Mouse (Mus musculus): ENCODE data around the gene Afdn. TPM values are rescaled to one million over a fixed set of nuclear protein-coding genes. Genes with fewer than 3 reads are reported as not detected.
"Not testable (repeated sequence)": the region's sequence is repeated elsewhere in the genome, so short reads cannot be mapped to it uniquely, and the experiment has no call there.

Afdn gene
- polyA plus RNA-seq, 1 experiment from 2014 or later: 9.5 TPM

DNA sequence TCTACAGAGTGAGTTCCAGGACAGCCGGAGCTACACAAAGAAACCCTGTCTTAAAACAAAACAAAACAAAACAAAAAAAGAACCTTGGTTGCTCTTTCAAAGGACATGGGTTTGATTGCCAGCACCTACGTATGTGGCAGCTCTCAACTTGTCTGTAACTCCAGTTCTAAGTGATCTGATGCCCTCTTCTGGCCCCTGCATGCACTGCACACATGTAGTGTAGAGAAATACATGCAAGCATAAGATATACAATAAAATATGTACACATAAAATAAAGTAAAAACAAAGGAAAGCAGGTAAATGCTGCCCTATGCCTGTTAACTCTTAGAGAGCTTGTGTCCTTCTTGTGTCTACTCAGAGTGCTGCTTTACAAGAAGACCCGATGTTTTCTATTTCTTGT lies 8.9 kb downstream of the Afdn start:
- Histone ChIP-seq H3K9me3 (replicated peaks) (no peaks in the 10 kb centered on the region), H3K36me3 (replicated peaks) (no peaks in the 10 kb centered on the region), H3K4me3 (replicated peaks) (no peak overlapping the region), H3K27me3 (no peaks in the 10 kb centered on the region), H3K4me1 (replicated peaks) (no peaks in the 10 kb centered on the region), H3K9ac (no peak overlapping the region), H3K27ac (replicated peaks) (no peak overlapping the region), H3K4me2 (no peak overlapping the region)
- no peak for ATAC-seq (ENCODE audit: insufficient read depth)
- WGBS (ENCODE audit: insufficient replicate concordance): 65% methylated on average over 3 of the region's 3 CpGs

DNA sequence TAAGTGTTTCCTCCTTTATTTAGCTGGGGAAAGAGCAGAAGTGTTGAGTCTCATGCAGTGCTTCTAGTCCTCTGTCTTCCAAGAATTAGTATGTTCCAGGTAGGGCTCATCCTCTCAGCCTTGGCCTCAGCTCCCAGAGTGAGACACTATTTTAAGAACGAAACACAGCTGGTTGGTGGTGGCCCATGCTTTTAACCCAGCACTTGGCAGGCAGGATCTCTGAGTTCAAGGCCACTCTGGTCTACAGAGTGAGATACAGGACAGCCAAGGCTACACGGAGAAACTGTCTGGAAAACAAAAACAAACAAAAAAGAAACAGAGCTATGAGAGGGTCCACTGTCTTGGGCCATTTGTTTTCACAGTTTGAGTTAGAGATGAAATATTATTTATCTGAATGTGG lies 17.3 kb downstream of the Afdn start:
- Histone ChIP-seq H3K4me1 (replicated peaks) (no peaks in the 10 kb centered on the region), H3K9me3 (replicated peaks) (no peaks in the 10 kb centered on the region), H3K9ac (no peak overlapping the region), H3K4me3 (replicated peaks) (no peak overlapping the region), H3K27me3 (no peaks in the 10 kb centered on the region), H3K4me2 (no peak overlapping the region), H3K36me3 (replicated peaks) (no peaks in the 10 kb centered on the region), H3K27ac (replicated peaks) (no peak overlapping the region)
- no peak for ATAC-seq (ENCODE audit: insufficient read depth)
- WGBS (ENCODE audit: insufficient replicate concordance): 40% methylated on average over 2 of the region's 2 CpGs

DNA sequence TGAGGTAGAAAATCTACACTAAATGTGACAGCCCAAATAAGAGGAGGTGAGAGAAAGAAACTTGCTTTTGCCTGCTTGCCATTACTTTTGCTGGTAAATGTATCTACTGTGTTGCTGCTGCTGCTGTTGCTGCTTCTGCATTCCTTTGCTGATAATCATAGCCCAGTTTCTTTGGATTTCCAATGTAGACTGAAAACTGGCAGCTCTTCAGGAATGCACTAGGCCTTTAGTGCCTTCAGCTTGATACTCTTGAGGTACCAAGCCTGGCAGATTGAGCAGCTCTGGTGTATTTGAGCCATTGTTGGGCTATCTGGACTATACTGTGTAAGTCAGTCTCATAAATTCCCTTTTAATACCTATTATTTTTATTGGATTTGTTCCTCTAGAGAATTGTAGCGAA lies 18.5 kb downstream of the Afdn start:
- ATAC-seq (ENCODE audit: insufficient read depth): no peak
- no peaks in the 10 kb centered on the region for H3K9me3 ChIP-seq (replicated peaks)
- H3K27me3 ChIP-seq: no peaks in the 10 kb centered on the region
- no peak overlapping the region for H3K4me2 ChIP-seq
- no peaks in the 10 kb centered on the region for H3K36me3 ChIP-seq (replicated peaks)
- H3K9ac ChIP-seq: no peak overlapping the region
- no peak overlapping the region for H3K4me3 ChIP-seq (replicated peaks)
- H3K4me1 ChIP-seq (replicated peaks): no peaks in the 10 kb centered on the region
- H3K27ac ChIP-seq (replicated peaks): no peak overlapping the region
- 63% methylated on average over 1 of the region's 1 CpGs for WGBS (ENCODE audit: insufficient replicate concordance)

- Histone ChIP-seq H3K4me2 (no peak overlapping the region), H3K4me3 (replicated peaks) (no peak overlapping the region), H3K9ac (no peak overlapping the region), H3K4me1 (replicated peaks) (no peaks in the 10 kb centered on the region), H3K27ac (replicated peaks) (no peak overlapping the region), H3K27me3 (no peaks in the 10 kb centered on the region), H3K9me3 (replicated peaks) (no peaks in the 10 kb centered on the region), H3K36me3 (replicated peaks) (no peaks in the 10 kb centered on the region)
- WGBS (ENCODE audit: insufficient replicate concordance): 54% methylated on average over 5 of the region's 5 CpGs
- ATAC-seq (ENCODE audit: insufficient read depth): no peak
Measured at GRCm38 (mm10) chr17:13781948-13782347, 21.6 kb downstream of the Afdn start.

DNA sequence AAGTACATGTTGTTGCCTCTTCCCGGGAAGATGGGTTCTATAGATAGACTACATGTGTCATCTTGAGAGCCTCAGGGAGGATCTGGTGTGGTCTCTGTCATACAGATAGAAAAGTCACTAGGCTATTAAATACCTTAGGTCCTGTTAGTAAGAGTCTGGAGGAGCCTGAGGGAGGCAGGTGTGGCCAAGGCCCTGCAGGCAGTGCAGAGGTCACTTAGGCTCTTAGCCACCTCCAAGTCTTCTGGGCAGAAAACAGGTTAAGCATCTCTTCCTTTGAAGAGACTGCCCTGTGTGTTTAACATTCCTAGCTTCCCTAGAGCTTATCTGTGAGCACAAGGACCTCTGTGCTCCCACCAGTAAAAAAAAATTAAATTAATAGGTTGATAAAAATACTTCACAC lies 23.1 kb downstream of the Afdn start:
- ATAC-seq (ENCODE audit: insufficient read depth): no peak
- 64% methylated on average over 1 of the region's 1 CpGs for WGBS (ENCODE audit: insufficient replicate concordance)

DNA sequence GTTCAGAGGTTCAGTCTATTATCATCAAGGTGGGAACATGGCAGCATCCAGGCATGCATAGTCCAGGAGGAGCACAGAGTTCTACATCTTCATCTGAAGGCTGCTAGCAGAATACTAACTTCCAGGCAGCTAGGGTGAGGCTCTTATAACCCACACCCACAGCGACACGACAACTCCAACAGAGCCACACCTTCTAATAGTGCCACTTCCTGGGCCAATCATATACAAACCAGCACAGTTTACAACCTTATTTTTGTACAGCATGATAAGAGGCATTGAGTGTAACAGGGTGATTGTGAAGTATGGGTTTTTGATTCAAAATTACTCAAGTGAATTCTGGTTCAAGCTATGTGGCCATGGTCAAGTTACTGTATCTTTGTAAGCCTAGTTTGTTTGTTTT lies 29.7 kb downstream of the Afdn start:
- H3K9me3 ChIP-seq (replicated peaks); H3K27ac ChIP-seq (replicated peaks); H3K36me3 ChIP-seq (replicated peaks); ATAC-seq (ENCODE audit: insufficient read depth); H3K9ac ChIP-seq; H3K4me1 ChIP-seq (replicated peaks); H3K4me2 ChIP-seq; H3K4me3 ChIP-seq (replicated peaks); H3K27me3 ChIP-seq: not testable (repeated sequence)
- 60% methylated on average over 2 of the region's 2 CpGs for WGBS (ENCODE audit: insufficient replicate concordance)

More for the DNA sequence above, 23.1 kb downstream of the Afdn start:
- H3K27ac ChIP-seq (replicated peaks): no peak overlapping the region
- no peaks in the 10 kb centered on the region for H3K4me1 ChIP-seq (replicated peaks)
- no peak overlapping the region for H3K4me2 ChIP-seq
- no peaks in the 10 kb centered on the region for H3K36me3 ChIP-seq (replicated peaks)
- no peaks in the 10 kb centered on the region for H3K9me3 ChIP-seq (replicated peaks)
- H3K9ac ChIP-seq: no peak overlapping the region
- H3K4me3 ChIP-seq (replicated peaks): no peak overlapping the region
- H3K27me3 ChIP-seq: no peaks in the 10 kb centered on the region

DNA sequence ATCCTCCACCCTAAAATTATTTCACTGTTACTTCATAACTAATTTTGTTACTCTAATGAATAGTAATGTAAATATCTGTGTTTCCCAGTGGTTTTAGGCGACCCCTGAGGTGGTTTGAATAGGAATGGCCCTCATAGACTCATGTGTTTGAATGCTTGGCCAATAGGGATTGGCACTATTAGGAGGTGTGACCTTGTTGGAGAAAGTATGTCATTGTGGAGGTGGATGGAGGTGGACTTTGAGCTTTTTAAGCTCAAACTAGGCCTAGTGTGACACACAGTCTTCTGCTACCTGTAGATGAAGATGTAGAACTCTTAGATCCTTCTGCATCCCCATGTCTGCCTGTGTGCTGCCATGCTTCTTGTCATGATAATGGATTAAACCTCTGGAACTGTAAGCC lies 37.4 kb downstream of the Afdn start:
- Histone ChIP-seq H3K9ac (no peak overlapping the region), H3K27ac (replicated peaks) (no peak overlapping the region), H3K36me3 (replicated peaks) (no peaks in the 10 kb centered on the region), H3K4me3 (replicated peaks) (no peak overlapping the region), H3K4me2 (no peak overlapping the region), H3K4me1 (replicated peaks) (no peaks in the 10 kb centered on the region), H3K27me3 (no peaks in the 10 kb centered on the region), H3K9me3 (replicated peaks) (no peaks in the 10 kb centered on the region)
- ATAC-seq (ENCODE audit: insufficient read depth): no peak
- 31% methylated on average over 1 of the region's 1 CpGs for WGBS (ENCODE audit: insufficient replicate concordance)

DNA sequence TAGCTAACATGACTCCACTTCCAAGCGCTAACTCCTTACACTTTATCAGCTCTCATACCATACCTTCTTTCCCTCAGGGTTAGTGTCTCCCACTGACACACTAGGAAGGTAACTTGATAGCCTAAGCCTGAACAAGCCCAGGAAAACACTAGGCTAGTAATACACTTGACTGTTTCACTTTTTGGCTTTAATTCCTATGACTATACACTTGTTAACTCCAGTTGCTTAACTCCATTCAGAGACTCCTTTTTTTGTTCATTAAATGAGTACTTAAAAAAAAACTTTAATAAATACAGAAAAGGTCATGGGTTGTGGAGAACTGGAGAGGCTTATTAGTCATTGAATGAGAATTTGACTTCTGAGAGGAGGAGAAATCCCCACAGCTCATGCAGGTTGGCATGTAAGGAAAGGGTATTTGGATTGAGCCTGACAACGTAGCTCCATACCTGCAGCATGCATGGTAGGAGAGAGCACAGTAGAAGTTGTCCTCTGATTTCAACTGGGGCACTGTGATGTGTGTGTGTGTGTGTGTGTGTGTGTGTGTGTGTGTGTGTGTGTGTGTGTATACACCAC lies 42.6 kb downstream of the Afdn start:
- Histone ChIP-seq H3K36me3 (replicated peaks) (no peaks in the 10 kb centered on the region), H3K27ac (replicated peaks) (no peak overlapping the region), H3K4me2 (no peak overlapping the region), H3K9ac (no peak overlapping the region), H3K4me3 (replicated peaks) (no peak overlapping the region), H3K9me3 (replicated peaks) (no peaks in the 10 kb centered on the region), H3K4me1 (replicated peaks) (no peaks in the 10 kb centered on the region), H3K27me3 (no peaks in the 10 kb centered on the region)
- WGBS (ENCODE audit: insufficient replicate concordance): 64% methylated on average over 2 of the region's 2 CpGs
- ATAC-seq (ENCODE audit: insufficient read depth): no peak

DNA sequence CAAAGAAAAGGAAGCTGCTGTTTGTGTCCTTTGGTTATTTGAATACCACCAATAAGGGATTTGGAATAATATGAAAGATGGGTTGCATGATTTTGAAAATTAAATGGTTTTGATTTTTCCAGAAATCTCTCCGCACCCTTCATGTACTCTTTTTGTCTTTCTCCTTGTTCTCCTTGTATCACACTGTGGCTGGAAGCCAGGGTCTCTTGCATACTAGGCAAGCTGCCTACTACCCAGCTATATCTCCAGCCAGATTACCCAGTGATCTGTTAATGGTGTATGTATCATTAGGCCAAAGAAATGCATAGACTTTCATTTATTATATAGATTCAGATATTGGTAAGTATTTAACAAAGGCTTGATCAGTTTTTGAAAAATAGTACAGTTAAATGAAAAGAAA lies 45.7 kb downstream of the Afdn start:
- Histone ChIP-seq H3K36me3 (replicated peaks) (no peaks in the 10 kb centered on the region), H3K9ac (no peak overlapping the region), H3K4me3 (replicated peaks) (no peak overlapping the region), H3K27me3 (no peaks in the 10 kb centered on the region), H3K9me3 (replicated peaks) (no peaks in the 10 kb centered on the region), H3K4me2 (no peak overlapping the region), H3K4me1 (replicated peaks) (no peaks in the 10 kb centered on the region), H3K27ac (replicated peaks) (no peak overlapping the region)
- no peak for ATAC-seq (ENCODE audit: insufficient read depth)
- WGBS (ENCODE audit: insufficient replicate concordance): 77% methylated on average over 1 of the region's 1 CpGs

- no peaks in the 10 kb centered on the region for H3K36me3 ChIP-seq (replicated peaks)
- ATAC-seq (ENCODE audit: insufficient read depth): no peak
- H3K4me3 ChIP-seq (replicated peaks): no peak overlapping the region
- no peak overlapping the region for H3K9ac ChIP-seq
- H3K4me2 ChIP-seq: no peak overlapping the region
- WGBS (ENCODE audit: insufficient replicate concordance): 24% methylated on average over 2 of the region's 2 CpGs
- no peaks in the 10 kb centered on the region for H3K27me3 ChIP-seq
- H3K27ac ChIP-seq (replicated peaks): no peak overlapping the region
- no peaks in the 10 kb centered on the region for H3K9me3 ChIP-seq (replicated peaks)
- H3K4me1 ChIP-seq (replicated peaks): no peaks in the 10 kb centered on the region
Measured at GRCm38 (mm10) chr17:13817789-13818188, 57.5 kb downstream of the Afdn start.

GRCm38 (mm10) chr17:13819342-13819741 lies 59.0 kb downstream of the Afdn start:
- no peak overlapping the region for H3K4me2 ChIP-seq
- H3K9me3 ChIP-seq (replicated peaks): no peaks in the 10 kb centered on the region
- H3K4me1 ChIP-seq (replicated peaks): no peaks in the 10 kb centered on the region
- no peak overlapping the region for H3K4me3 ChIP-seq (replicated peaks)
- no peak overlapping the region for H3K9ac ChIP-seq
- no peaks in the 10 kb centered on the region for H3K27me3 ChIP-seq
- H3K27ac ChIP-seq (replicated peaks): no peak overlapping the region
- no peak for ATAC-seq (ENCODE audit: insufficient read depth)
- no peaks in the 10 kb centered on the region for H3K36me3 ChIP-seq (replicated peaks)
- 69% methylated on average over 4 of the region's 4 CpGs for WGBS (ENCODE audit: insufficient replicate concordance)

- Histone ChIP-seq H3K4me1 (replicated peaks) (no peaks in the 10 kb centered on the region), H3K4me3 (replicated peaks) (no peak overlapping the region), H3K4me2 (no peak overlapping the region), H3K27me3 (no peaks in the 10 kb centered on the region), H3K36me3 (replicated peaks) (no peaks in the 10 kb centered on the region), H3K9ac (no peak overlapping the region), H3K9me3 (replicated peaks) (no peaks in the 10 kb centered on the region), H3K27ac (replicated peaks) (no peak overlapping the region)
- 67% methylated on average over 2 of the region's 2 CpGs for WGBS (ENCODE audit: insufficient replicate concordance)
- no peak for ATAC-seq (ENCODE audit: insufficient read depth)
Measured at GRCm38 (mm10) chr17:13820676-13821075, 60.3 kb downstream of the Afdn start.
